Mouse (Mus musculus) thymus, adult 2 months (tissue): Measurements from ENCODE around the gene Nlrp3. TPM values are rescaled to one million over a fixed set of nuclear protein-coding genes. Genes with fewer than 3 reads are reported as not detected.
A peak's percentile ranks its signal among the peaks of the same experiment; 100 is the strongest.

Experiments used
- DNase-seq: peaks from one replicate; pipeline ENCODE4 v3.0.0; 2021
- H3K27ac ChIP-seq: fragments of 200-500 bp; 2 replicates; pipeline ENCODE4 v1.5.1; 2012; ENCODE audit warnings: low read length, control low read depth; ENCODE audit not compliant: control insufficient read depth, insufficient read depth
- H3K27me3 ChIP-seq: fragments of 200-500 bp; 2 replicates; pipeline ENCODE4 v1.6.1; 2012; ENCODE audit warnings: mild to moderate bottlenecking, low read length, moderate library complexity, mixed read lengths; ENCODE audit not compliant: control insufficient read depth, insufficient read depth
- H3K36me3 ChIP-seq: fragments of 200-500 bp; 2 replicates; pipeline ENCODE4 v1.6.1; 2012; ENCODE audit warnings: mild to moderate bottlenecking, low read length, moderate library complexity; ENCODE audit not compliant: control insufficient read depth, insufficient read depth
- H3K4me1 ChIP-seq: fragments of 200-500 bp; replicated peaks from 2 replicates; pipeline ENCODE4 v1.6.1; 2012; ENCODE audit warnings: low read length; ENCODE audit not compliant: control insufficient read depth, insufficient read depth
- H3K4me3 ChIP-seq: fragments of 200-500 bp; 2 replicates; pipeline ENCODE4 v1.5.1; 2012; ENCODE audit warnings: mild to moderate bottlenecking, low read length, control low read depth, moderate library complexity; ENCODE audit not compliant: control insufficient read depth, insufficient read depth
- CTCF ChIP-seq: fragments of 200-500 bp; IDR thresholded peaks from 2 replicates; pipeline ENCODE4 v1.5.1; 2012; ENCODE audit warnings: mild to moderate bottlenecking, control low read depth, low read length, moderate library complexity, borderline replicate concordance; ENCODE audit not compliant: control insufficient read depth, poor library complexity, insufficient read depth; ENCODE audit errors: extremely low read depth
- POLR2A ChIP-seq: fragments of 200-500 bp; IDR thresholded peaks from 2 replicates; pipeline ENCODE4 v1.6.1; 2012; ENCODE audit warnings: mild to moderate bottlenecking, low read length, control low read depth, moderate library complexity; ENCODE audit not compliant: control insufficient read depth, poor library complexity, insufficient read depth; ENCODE audit errors: extremely low read depth
- WGBS: fragments of 180-500 bp; shearing (Covaris S2); methylation state at CpG from one replicate; pipeline ENCODE4 v1.1.7; 2018; 5-methylcytosine and 5-hydroxymethylcytosine counted together
- polyA plus RNA-seq: library from polyadenylated mRNA; depleted of rRNA; stranded (reverse); fragments of >200 nt; gene quantifications from 2 replicates; pipeline ENCODE4 v1.2.3, GENCODE M21; 2012

Nlrp3 gene
- polyA plus RNA-seq, 1 experiment, result 0.70 TPM

DNA sequence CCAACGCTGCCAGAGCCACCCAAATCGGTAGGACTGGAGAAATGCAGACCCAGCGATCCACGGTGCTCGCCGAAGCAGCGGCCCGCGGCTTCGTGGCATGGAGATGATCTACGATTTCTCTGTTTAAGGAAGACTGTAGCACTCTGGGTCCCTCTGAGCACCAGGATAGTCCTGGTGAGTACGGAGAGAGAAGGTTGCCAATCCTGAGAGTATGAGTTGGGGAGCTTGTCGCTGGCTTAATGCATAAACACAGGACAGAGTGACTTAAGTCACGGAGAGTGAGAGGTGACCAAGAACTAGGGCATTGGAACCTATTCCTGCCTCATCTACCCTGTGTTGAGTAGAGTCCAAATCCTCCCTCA is 34.7 kb upstream of the Nlrp3 start:
- WGBS, result 18% methylated on average over 14 of the region's 14 CpGs
- peaks cover 11% of the 10 kb centered on the region for H3K4me1 ChIP-seq
- DNase-seq, result no peak
- no peak overlapping the region for H3K27ac ChIP-seq
- TF ChIP-seq CTCF, result no peak
- no peak for TF ChIP-seq POLR2A
- peaks cover 18% of the 10 kb centered on the region for H3K36me3 ChIP-seq
- H3K27me3 ChIP-seq, result no peaks in the 10 kb centered on the region
- peak overlapping the region; percentile 95 for H3K4me3 ChIP-seq

DNA sequence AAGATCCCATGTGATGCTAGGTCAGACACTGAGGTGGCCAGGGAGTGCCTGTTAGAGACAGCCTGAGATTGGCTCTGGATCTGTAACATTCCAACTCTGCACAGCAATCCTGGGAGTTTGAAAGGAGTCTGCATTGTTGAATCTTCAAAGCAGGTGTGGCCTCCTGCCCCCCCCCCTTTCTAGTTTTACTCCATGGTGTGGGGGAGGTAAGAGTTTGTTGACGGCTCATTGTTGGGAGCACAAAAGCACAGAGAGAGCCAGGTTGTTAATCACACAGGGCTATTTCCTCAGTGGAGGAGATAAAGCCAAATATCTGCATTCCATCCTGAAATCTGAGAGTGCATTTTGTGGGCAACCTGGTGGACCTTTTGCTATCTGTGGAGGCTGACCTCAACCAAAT is 29.8 kb upstream of the Nlrp3 start:
- Histone ChIP-seq H3K27ac (no peak overlapping the region), H3K4me3 (no peak overlapping the region), H3K36me3 (no peaks in the 10 kb centered on the region), H3K4me1 (peaks cover 2% of the 10 kb centered on the region; the same call in 1 of the 2 replicates), H3K27me3 (no peaks in the 10 kb centered on the region)
- 93% methylated on average over 1 of the region's 1 CpGs for WGBS
- no peak for TF ChIP-seq POLR2A
- TF ChIP-seq CTCF, result no peak
- no peak for DNase-seq

DNA sequence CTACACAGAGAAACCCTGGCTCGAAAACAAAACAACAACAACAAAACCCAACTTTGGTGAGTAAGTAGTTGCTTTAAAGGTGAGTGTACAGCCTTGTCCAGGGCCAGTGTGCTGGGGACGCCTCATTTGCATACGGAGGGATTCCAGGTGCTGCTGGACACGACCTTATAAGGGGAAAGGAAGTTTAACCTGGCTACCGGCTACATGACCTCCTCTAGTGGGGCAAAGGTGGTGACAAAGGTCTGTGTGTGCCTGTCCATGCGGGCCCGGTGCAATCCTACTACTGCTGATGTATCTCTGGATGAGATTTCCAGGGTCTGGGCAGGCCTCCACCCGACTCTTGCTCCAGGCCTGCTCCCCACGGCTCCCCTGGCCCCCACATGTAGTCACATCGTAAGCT is 28.6 kb upstream of the Nlrp3 start:
- WGBS, result 94% methylated on average over 10 of the region's 10 CpGs
- no peaks in the 10 kb centered on the region for H3K4me1 ChIP-seq

DNA sequence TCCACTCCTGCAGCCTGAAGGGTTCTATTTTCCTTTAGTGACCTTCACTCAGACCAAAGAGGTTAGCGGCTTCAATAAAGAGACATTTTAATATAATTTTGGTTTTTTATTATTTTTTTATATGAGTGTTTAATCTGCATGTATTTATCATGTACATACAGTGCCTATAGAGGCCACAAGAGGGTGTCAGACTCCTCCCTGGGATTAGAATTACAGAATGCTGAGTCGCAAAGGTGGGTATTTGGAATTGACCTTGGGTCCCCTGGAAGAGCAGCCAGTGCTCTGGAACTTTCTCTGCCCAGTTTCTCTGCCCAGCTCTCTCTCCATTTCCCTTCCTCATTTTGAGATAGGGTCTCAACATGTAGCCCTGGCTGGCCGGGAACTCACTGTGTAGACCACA is 27.8 kb upstream of the Nlrp3 start:
- 85% methylated on average over 3 of the region's 3 CpGs for WGBS
- no peak for TF ChIP-seq CTCF
- TF ChIP-seq POLR2A, result no peak
- no peak for DNase-seq
- H3K36me3 ChIP-seq, result no peaks in the 10 kb centered on the region
- H3K4me3 ChIP-seq, result no peak overlapping the region
- no peak overlapping the region for H3K27ac ChIP-seq
- no peaks in the 10 kb centered on the region for H3K27me3 ChIP-seq
- no peaks in the 10 kb centered on the region; the same call in 1 of the 2 replicates for H3K4me1 ChIP-seq

More for the DNA sequence above, 28.6 kb upstream of the Nlrp3 start:
- TF ChIP-seq CTCF (no peak), POLR2A (no peak)
- no peak overlapping the region for H3K27ac ChIP-seq
- no peaks in the 10 kb centered on the region for H3K36me3 ChIP-seq
- H3K27me3 ChIP-seq, result no peaks in the 10 kb centered on the region
- no peak for DNase-seq
- H3K4me3 ChIP-seq, result no peak overlapping the region

DNA sequence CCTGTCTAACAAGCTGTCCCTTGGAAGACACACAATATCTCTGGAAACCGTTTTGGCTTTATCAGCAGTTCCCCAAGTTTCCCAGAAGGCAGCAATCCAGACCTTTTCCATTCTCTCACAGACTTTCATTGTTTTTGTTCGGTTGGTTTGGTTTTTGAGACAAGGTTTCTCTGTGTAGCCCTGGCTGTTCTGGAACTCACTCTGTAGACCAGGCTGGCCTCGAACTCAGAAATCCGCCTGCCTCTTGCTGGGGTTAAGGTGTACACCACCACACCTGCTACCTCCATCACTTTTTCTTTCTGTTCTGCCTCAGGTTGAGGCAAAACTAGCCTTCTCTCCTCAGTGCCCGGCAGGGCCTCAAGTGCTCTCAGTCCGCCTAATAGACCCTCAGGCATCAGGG is 27.0 kb upstream of the Nlrp3 start:
- no peak for DNase-seq
- no peaks in the 10 kb centered on the region for H3K36me3 ChIP-seq
- no peaks in the 10 kb centered on the region; the same call in 1 of the 2 replicates for H3K4me1 ChIP-seq
- no peak for TF ChIP-seq POLR2A
- no peak for TF ChIP-seq CTCF
- H3K4me3 ChIP-seq, result no peak overlapping the region
- 91% methylated on average over 6 of the region's 6 CpGs for WGBS
- H3K27ac ChIP-seq, result no peak overlapping the region
- H3K27me3 ChIP-seq, result no peaks in the 10 kb centered on the region

DNA sequence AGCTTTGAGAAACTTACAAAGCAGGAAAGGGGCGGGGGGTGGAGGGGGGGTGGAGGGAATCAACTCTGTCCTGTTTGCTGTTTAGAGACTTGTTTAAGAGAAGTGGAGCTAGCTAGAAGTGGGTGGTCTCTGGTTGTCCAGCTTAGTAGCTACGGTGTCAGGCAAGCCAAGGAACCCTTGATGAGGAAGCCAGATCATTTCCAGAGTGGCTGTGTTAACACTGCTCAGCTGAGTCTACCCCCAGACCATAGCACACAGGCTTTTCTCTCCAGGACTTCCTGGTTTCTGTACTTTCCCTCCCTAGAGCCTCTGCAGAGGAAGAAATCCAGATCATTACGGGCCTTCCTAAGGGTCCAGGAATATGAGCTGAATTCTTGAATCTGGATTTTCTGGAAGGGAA is 26.6 kb upstream of the Nlrp3 start:
- no peak overlapping the region for H3K4me3 ChIP-seq
- no peak overlapping the region for H3K27ac ChIP-seq
- H3K36me3 ChIP-seq, result no peaks in the 10 kb centered on the region
- DNase-seq, result no peak
- no peaks in the 10 kb centered on the region; the same call in 1 of the 2 replicates for H3K4me1 ChIP-seq
- WGBS, result 79% methylated on average over 3 of the region's 3 CpGs
- no peak for TF ChIP-seq CTCF
- no peak for TF ChIP-seq POLR2A
- no peaks in the 10 kb centered on the region for H3K27me3 ChIP-seq

DNA sequence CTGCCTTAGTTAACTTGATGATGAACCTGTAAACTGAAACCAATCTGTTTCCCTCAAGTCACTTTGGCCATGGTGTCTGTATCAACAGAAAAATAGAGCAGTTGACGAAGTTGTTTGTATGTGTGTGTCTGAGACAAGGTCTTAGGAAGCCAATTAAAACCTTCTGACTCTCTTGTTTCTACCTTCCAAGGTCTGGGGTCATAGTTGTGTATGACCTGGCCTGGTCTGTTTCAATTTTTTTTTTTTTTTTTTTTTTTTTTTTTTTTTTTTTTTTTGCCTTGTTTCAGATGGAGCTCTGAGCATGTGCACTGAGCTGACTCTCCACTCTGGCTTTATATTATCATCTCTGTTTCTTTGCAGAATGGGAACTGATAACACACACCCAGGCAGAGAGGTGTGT is 23.9 kb upstream of the Nlrp3 start:
- Histone ChIP-seq H3K4me3 (no peak overlapping the region), H3K36me3 (no peaks in the 10 kb centered on the region), H3K4me1 (no peaks in the 10 kb centered on the region; the same call in 1 of the 2 replicates), H3K27me3 (no peaks in the 10 kb centered on the region), H3K27ac (no peak overlapping the region)
- WGBS, result 94% methylated on average over 1 of the region's 1 CpGs
- no peak for DNase-seq
- no peak for TF ChIP-seq POLR2A
- TF ChIP-seq CTCF, result no peak
